Comparison of ENCODE assay signal across 16 mouse cellular contexts in genomic region chr2:131143007-131143780, GRCm38 (mm10). TPM values are rescaled to one million over a fixed set of nuclear protein-coding genes. Genes with fewer than 3 reads are reported as not detected.
DNase-seq lines count a peak whose midpoint lies in the region; ATAC-seq and TF ChIP-seq lines count a peak whose summit lies in the region.
"Had no signal": no experiment of that assay in that cellular context is flagged by ENCODE, and none has a peak within 500 bp of the region (broad histone marks: within the 10 kb centered on the region; RNA-seq: fewer than 3 reads in every experiment).

No protein-coding gene starts in this region.

- no peak for ATAC-seq in heart, embryonic 12.5 days (ENCODE audit: insufficient number of reproducible peaks, low FRiP score)
- no peak for ATAC-seq in midbrain, postnatal 0 days (ENCODE audit: low FRiP score)
- ATAC-seq in heart, embryonic 15.5 days (replicated peaks; ENCODE audit: insufficient number of reproducible peaks, insufficient read depth, low FRiP score, low read depth), result no peak
- ATAC-seq in megakaryocyte-erythroid progenitor cell, adult 5-6 weeks (replicated peaks; ENCODE audit: low FRiP score, low TSS enrichment, poor library complexity, severe bottlenecking), result 0 out of 2 replicates have a peak, but pooled peaks have one; percentile 13
- ATAC-seq: CD4-positive, CD25-positive, alpha-beta regulatory T cell, adult 4 months had no signal

- no peak overlapping the region for H3K9ac ChIP-seq in heart, embryonic 12.5 days
- no peak overlapping the region for H3K9ac ChIP-seq in midbrain, postnatal 0 days (replicated peaks; ENCODE audit: low read length, poor library complexity, severe bottlenecking)
- H3K9ac ChIP-seq in heart, embryonic 15.5 days, result no peak overlapping the region
- H3K9ac ChIP-seq: embryonic facial prominence, embryonic 13.5 days; lung, embryonic 14.5 days had no signal

- intact Hi-C loops in heart, postnatal 10 days (cut with DNase I), result no loop called here

- peaks cover 36% of the 10 kb centered on the region for H3K4me1 ChIP-seq in heart, embryonic 12.5 days (replicated peaks)
- peaks cover 11% of the 10 kb centered on the region for H3K4me1 ChIP-seq in midbrain, embryonic 10.5 days
- H3K4me1 ChIP-seq in midbrain, postnatal 0 days (ENCODE audit: insufficient read depth, low read length), result no peaks in the 10 kb centered on the region
- H3K4me1 ChIP-seq in heart, embryonic 15.5 days (replicated peaks), result peaks cover 21% of the 10 kb centered on the region

- TF ChIP-seq CTCF in midbrain, postnatal 0 days (IDR thresholded peaks at IDR 0.05), result no peak

- H3K4me3 ChIP-seq in heart, embryonic 12.5 days, result no peak overlapping the region
- H3K4me3 ChIP-seq in midbrain, embryonic 10.5 days, result no peak overlapping the region
- no peak overlapping the region for H3K4me3 ChIP-seq in midbrain, postnatal 0 days (ENCODE audit: low read depth, low read length)
- no peak overlapping the region for H3K4me3 ChIP-seq in heart, embryonic 15.5 days
- H3K4me3 ChIP-seq: embryonic facial prominence, embryonic 13.5 days; myocyte had no signal

- no peaks in the 10 kb centered on the region for H3K27me3 ChIP-seq in heart, embryonic 12.5 days (replicated peaks)
- no peaks in the 10 kb centered on the region for H3K27me3 ChIP-seq in midbrain, embryonic 10.5 days (ENCODE audit: low read depth, poor library complexity, severe bottlenecking)
- no peaks in the 10 kb centered on the region for H3K27me3 ChIP-seq in midbrain, postnatal 0 days (ENCODE audit: insufficient read depth, low read length)
- no peaks in the 10 kb centered on the region for H3K27me3 ChIP-seq in heart, embryonic 15.5 days
- H3K27me3 ChIP-seq: embryonic facial prominence, embryonic 13.5 days had no signal

- H3K4me2 ChIP-seq in heart, embryonic 12.5 days, result peak overlapping the region; percentile 29; the same call in 1 of the 2 replicates
- no peak overlapping the region for H3K4me2 ChIP-seq in midbrain, postnatal 0 days (ENCODE audit: low read depth, low read length, poor library complexity, severe bottlenecking)
- H3K4me2 ChIP-seq in heart, embryonic 15.5 days, result peak overlapping the region; percentile 23
- H3K4me2 ChIP-seq: embryonic facial prominence, embryonic 13.5 days; lung, embryonic 14.5 days had no signal

- no peak for DNase-seq in heart, postnatal 10 days
- no peak for DNase-seq in midbrain, embryonic 10.5 days (ENCODE audit: low spot score)
- no peak for DNase-seq in midbrain, postnatal 0 days (ENCODE audit: low spot score)
- DNase-seq in gastrocnemius, adult 18-20 months (ENCODE audit: low spot score), result no peak
- DNase-seq in left cerebral cortex, adult 9 months (ENCODE audit: low spot score in 2 of 2), result no peak

- no peaks in the 10 kb centered on the region for H3K9me3 ChIP-seq in heart, embryonic 12.5 days (replicated peaks)
- H3K9me3 ChIP-seq in midbrain, embryonic 10.5 days (replicated peaks), result no peaks in the 10 kb centered on the region
- H3K9me3 ChIP-seq in midbrain, postnatal 0 days (ENCODE audit: low read length), result no peaks in the 10 kb centered on the region
- H3K9me3 ChIP-seq in heart, embryonic 15.5 days (replicated peaks), result no peaks in the 10 kb centered on the region
- H3K9me3 ChIP-seq: embryonic facial prominence, embryonic 13.5 days had no signal

- 71% methylated on average over 22 of the region's 22 CpGs for WGBS in heart, embryonic 12.5 days
- WGBS in midbrain, embryonic 10.5 days, result 66% methylated on average over 22 of the region's 22 CpGs
- WGBS in midbrain, postnatal 0 days, result 68% methylated on average over 22 of the region's 22 CpGs
- WGBS in heart, embryonic 15.5 days, result 68% methylated on average over 22 of the region's 22 CpGs

- peaks cover 68% of the 10 kb centered on the region for H3K36me3 ChIP-seq in heart, embryonic 12.5 days
- peaks cover 62% of the 10 kb centered on the region for H3K36me3 ChIP-seq in midbrain, embryonic 10.5 days
- H3K36me3 ChIP-seq in midbrain, postnatal 0 days (ENCODE audit: insufficient read depth, low read length), result peaks cover 38% of the 10 kb centered on the region
- H3K36me3 ChIP-seq in heart, embryonic 15.5 days, result peaks cover 38% of the 10 kb centered on the region

- no peak overlapping the region for H3K27ac ChIP-seq in heart, embryonic 12.5 days (ENCODE audit: poor library complexity, severe bottlenecking)
- H3K27ac ChIP-seq in midbrain, embryonic 10.5 days (replicated peaks), result peak overlapping the region; percentile 57; the same call in 1 of the 2 replicates
- H3K27ac ChIP-seq in midbrain, postnatal 0 days (ENCODE audit: low read depth, low read length), result no peak overlapping the region
- no peak overlapping the region for H3K27ac ChIP-seq in heart, embryonic 15.5 days
- H3K27ac ChIP-seq: embryonic facial prominence, embryonic 13.5 days had no signal

RNA-seq across cellular contexts. Expression of gene Gm11037, which starts 9.9 kb away (rescaled TPM):
- polyA plus RNA-seq in heart, embryonic 12.5 days (2016; fragmentation: Nextera tagmentation; extraction: Ambion mirVana), result not detected in 2 replicates
- not detected for total RNA-seq in heart, postnatal 10 days (2021)
- polyA plus RNA-seq in midbrain, embryonic 10.5 days (2016; fragmentation: Nextera tagmentation; extraction: Ambion mirVana), result not detected in 2 replicates
- not detected in 2 replicates for total RNA-seq in midbrain, postnatal 0 days (2014; rRNA removed)
- not detected in 2 replicates for polyA plus RNA-seq in midbrain, postnatal 0 days (2015; fragmentation: Nextera tagmentation; extraction: Ambion mirVana)
- not detected in 2 replicates for polyA plus RNA-seq in heart, embryonic 15.5 days (2015; fragmentation: Nextera tagmentation; extraction: Ambion mirVana)
- total RNA-seq in megakaryocyte-erythroid progenitor cell, adult 5-6 weeks (2014; fragmentation: Nextera tagmentation), result not detected in 2 replicates
- total RNA-seq in megakaryocyte-erythroid progenitor cell, adult 5-6 weeks (2017), result not detected in 2 replicates
- total RNA-seq in gastrocnemius, adult 18-20 months (2021), result not detected
- total RNA-seq: gastrocnemius, postnatal 14 days; left cerebral cortex, adult 18-20 months had no signal
- polyA plus RNA-seq: brain, embryonic 14.5 days; CD4-positive, CD25-positive, alpha-beta regulatory T cell, adult 4 months; embryonic facial prominence, embryonic 13.5 days; lung, embryonic 14.5 days; myocyte; thymus, postnatal 0 days had no signal

RNA-seq across cellular contexts. Expression of gene Hspa12b, which starts 16.1 kb away (rescaled TPM):
- 8.7 and 8.9 TPM in 2 replicates for polyA plus RNA-seq in heart, embryonic 12.5 days (2016; fragmentation: Nextera tagmentation; extraction: Ambion mirVana)
- total RNA-seq in heart, postnatal 10 days (2021), result 10 to 100 TPM; 44.1 to 52.4 TPM
- polyA plus RNA-seq in midbrain, embryonic 10.5 days (2016; fragmentation: Nextera tagmentation; extraction: Ambion mirVana), result 6.5 and 7.6 TPM in 2 replicates
- total RNA-seq in midbrain, postnatal 0 days (2014; rRNA removed), result 10.1 and 11.1 TPM in 2 replicates
- 2.9 and 3.2 TPM in 2 replicates for polyA plus RNA-seq in midbrain, postnatal 0 days (2015; fragmentation: Nextera tagmentation; extraction: Ambion mirVana)
- 10.0 and 11.4 TPM in 2 replicates for polyA plus RNA-seq in heart, embryonic 15.5 days (2015; fragmentation: Nextera tagmentation; extraction: Ambion mirVana)
- 0.44 and 3.9 TPM in 2 replicates for total RNA-seq in megakaryocyte-erythroid progenitor cell, adult 5-6 weeks (2014; fragmentation: Nextera tagmentation)
- total RNA-seq in megakaryocyte-erythroid progenitor cell, adult 5-6 weeks (2017), result 1.3 TPM in 1 of 2 replicates, not detected in the other
- 10 to 100 TPM in 1 of 2 experiments, 1 to 10 TPM in 1; 8.9 to 14.9 TPM for total RNA-seq in gastrocnemius, adult 18-20 months (2021)
- polyA plus RNA-seq: CD4-positive, CD25-positive, alpha-beta regulatory T cell, adult 4 months had no signal

RNA-seq across cellular contexts. Expression of gene 1700037H04Rik, which starts 16.7 kb away (rescaled TPM):
- polyA plus RNA-seq in heart, embryonic 12.5 days (2016; fragmentation: Nextera tagmentation; extraction: Ambion mirVana), result 69.2 and 69.6 TPM in 2 replicates
- total RNA-seq in heart, postnatal 10 days (2021), result 10 to 100 TPM; 17.9 to 21.2 TPM
- polyA plus RNA-seq in midbrain, embryonic 10.5 days (2016; fragmentation: Nextera tagmentation; extraction: Ambion mirVana), result 136 and 145 TPM in 2 replicates
- 44.8 and 89.5 TPM in 2 replicates for total RNA-seq in midbrain, postnatal 0 days (2014; rRNA removed)
- polyA plus RNA-seq in midbrain, postnatal 0 days (2015; fragmentation: Nextera tagmentation; extraction: Ambion mirVana), result 59.1 and 60.4 TPM in 2 replicates
- polyA plus RNA-seq in heart, embryonic 15.5 days (2015; fragmentation: Nextera tagmentation; extraction: Ambion mirVana), result 59.5 and 71.3 TPM in 2 replicates
- 92.8 and 94.2 TPM in 2 replicates for total RNA-seq in megakaryocyte-erythroid progenitor cell, adult 5-6 weeks (2014; fragmentation: Nextera tagmentation)
- 29.0 and 55.6 TPM in 2 replicates for total RNA-seq in megakaryocyte-erythroid progenitor cell, adult 5-6 weeks (2017)
- total RNA-seq in gastrocnemius, adult 18-20 months (2021), result 1 to 10 TPM; 4.2 to 4.3 TPM

RNA-seq across cellular contexts. Expression of gene Cenpb, which starts 36.7 kb away (rescaled TPM):
- polyA plus RNA-seq in heart, embryonic 12.5 days (2016; fragmentation: Nextera tagmentation; extraction: Ambion mirVana), result 6.9 and 7.2 TPM in 2 replicates
- total RNA-seq in heart, postnatal 10 days (2021), result 10 to 100 TPM; 71.0 to 75.9 TPM
- 9.0 and 10.6 TPM in 2 replicates for polyA plus RNA-seq in midbrain, embryonic 10.5 days (2016; fragmentation: Nextera tagmentation; extraction: Ambion mirVana)
- 98.2 and 103 TPM in 2 replicates for total RNA-seq in midbrain, postnatal 0 days (2014; rRNA removed)
- polyA plus RNA-seq in midbrain, postnatal 0 days (2015; fragmentation: Nextera tagmentation; extraction: Ambion mirVana), result 11.7 and 13.1 TPM in 2 replicates
- polyA plus RNA-seq in heart, embryonic 15.5 days (2015; fragmentation: Nextera tagmentation; extraction: Ambion mirVana), result 7.5 and 10.7 TPM in 2 replicates
- 8.0 and 8.8 TPM in 2 replicates for total RNA-seq in megakaryocyte-erythroid progenitor cell, adult 5-6 weeks (2014; fragmentation: Nextera tagmentation)
- 6.8 and 10.8 TPM in 2 replicates for total RNA-seq in megakaryocyte-erythroid progenitor cell, adult 5-6 weeks (2017)
- 10 to 100 TPM; 67.4 to 72.2 TPM for total RNA-seq in gastrocnemius, adult 18-20 months (2021)

RNA-seq across cellular contexts. Expression of gene Cdc25b, which starts 43.6 kb away (rescaled TPM):
- polyA plus RNA-seq in heart, embryonic 12.5 days (2016; fragmentation: Nextera tagmentation; extraction: Ambion mirVana), result 38.7 and 39.1 TPM in 2 replicates
- 10 to 100 TPM; 12.1 to 14.5 TPM for total RNA-seq in heart, postnatal 10 days (2021)
- polyA plus RNA-seq in midbrain, embryonic 10.5 days (2016; fragmentation: Nextera tagmentation; extraction: Ambion mirVana), result 117 and 140 TPM in 2 replicates
- 10.0 and 13.1 TPM in 2 replicates for total RNA-seq in midbrain, postnatal 0 days (2014; rRNA removed)
- polyA plus RNA-seq in midbrain, postnatal 0 days (2015; fragmentation: Nextera tagmentation; extraction: Ambion mirVana), result 14.0 and 15.1 TPM in 2 replicates
- polyA plus RNA-seq in heart, embryonic 15.5 days (2015; fragmentation: Nextera tagmentation; extraction: Ambion mirVana), result 49.9 and 61.4 TPM in 2 replicates
- 8.7 and 21.6 TPM in 2 replicates for total RNA-seq in megakaryocyte-erythroid progenitor cell, adult 5-6 weeks (2014; fragmentation: Nextera tagmentation)
- 5.4 and 19.0 TPM in 2 replicates for total RNA-seq in megakaryocyte-erythroid progenitor cell, adult 5-6 weeks (2017)
- under 1 TPM; 0.78 to 0.95 TPM for total RNA-seq in gastrocnemius, adult 18-20 months (2021)
